Mouse (Mus musculus): ENCODE measurements around the gene Iqcf5.
"Not testable (repeated sequence)": the region's sequence is repeated elsewhere in the genome, so short reads cannot be mapped to it uniquely, and the experiment has no call there.

Gene Iqcf5

GRCm38 (mm10) chr9:106482578-106483115 is 31.7 kb upstream of the Iqcf5 start:
- DNase-seq = peak; percentile 3

- DNase-seq = no peak
Measured at GRCm38 (mm10) chr9:106483136-106483535, 31.2 kb upstream of the Iqcf5 start.

GRCm38 (mm10) chr9:106483606-106484005 is 30.8 kb upstream of the Iqcf5 start:
- peak; percentile 0 for DNase-seq

DNA sequence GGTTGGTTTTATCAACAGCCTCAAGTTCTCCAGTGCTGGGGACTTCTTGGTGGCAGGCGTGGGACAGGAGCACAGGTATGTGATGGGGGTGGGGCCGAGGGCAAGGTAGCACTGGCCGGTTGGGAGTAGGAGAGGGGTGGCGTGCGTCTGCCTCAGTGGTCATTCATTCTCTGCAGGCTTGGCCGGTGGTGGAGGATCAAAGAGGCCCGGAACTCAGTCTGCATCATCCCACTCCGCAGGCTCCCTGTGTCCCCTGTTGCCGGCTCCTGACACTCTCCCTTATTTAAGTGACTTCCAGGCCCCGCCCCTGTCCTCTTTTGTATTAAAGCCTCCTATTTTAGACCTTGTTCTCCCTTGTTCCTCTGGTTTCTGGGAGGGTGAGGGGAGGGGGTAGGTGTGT is 29.3 kb upstream of the Iqcf5 start:
- DNase-seq = no peak

GRCm38 (mm10) chr9:106487602-106488001 is 26.8 kb upstream of the Iqcf5 start:
- DNase-seq = not testable (repeated sequence)

DNA sequence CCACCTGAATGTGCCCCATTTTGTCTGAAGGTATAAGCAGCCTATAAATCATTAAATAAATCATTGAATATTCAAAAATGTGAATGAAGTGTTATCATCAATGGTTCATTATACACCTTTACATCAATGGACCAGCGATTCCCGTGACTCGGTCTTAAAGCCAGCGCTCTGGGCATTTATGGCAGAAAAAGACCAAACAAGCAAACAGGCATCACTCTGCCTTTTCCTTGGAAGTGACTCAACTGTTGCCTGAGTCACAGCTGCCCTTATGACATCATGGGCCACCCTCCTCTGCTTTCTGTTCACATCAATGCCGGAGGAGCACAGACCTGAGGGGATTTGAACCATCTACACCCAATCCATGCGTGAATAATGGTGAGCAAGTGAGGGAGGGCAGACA is 14.7 kb upstream of the Iqcf5 start, which contains the start of gene Iqcf1:
TSS of gene Iqcf1 (plus strand) at position 301 of the 400 bp plus-strand sequence.
- no peak for DNase-seq

DNA sequence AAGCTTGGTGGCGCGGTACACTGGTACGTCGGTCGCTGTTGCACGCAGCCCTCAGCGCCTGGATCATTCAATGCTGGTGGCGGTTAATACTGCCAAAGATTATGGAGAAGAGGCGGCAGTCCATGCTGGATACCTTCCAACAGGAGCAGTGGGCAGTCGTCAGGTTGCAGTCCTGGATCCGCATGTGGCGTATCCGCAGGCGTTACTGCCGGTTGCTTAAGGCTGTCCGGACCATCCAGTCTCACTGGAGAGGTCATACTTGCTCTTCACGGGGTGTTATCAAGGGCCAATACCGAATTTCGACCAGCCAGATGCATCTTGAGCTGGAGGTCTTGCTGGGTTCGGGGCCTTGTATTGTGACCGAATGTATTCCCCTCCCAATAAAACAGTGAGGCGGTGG is 12.5 kb upstream of the Iqcf5 start:
- no peak for DNase-seq

DNA sequence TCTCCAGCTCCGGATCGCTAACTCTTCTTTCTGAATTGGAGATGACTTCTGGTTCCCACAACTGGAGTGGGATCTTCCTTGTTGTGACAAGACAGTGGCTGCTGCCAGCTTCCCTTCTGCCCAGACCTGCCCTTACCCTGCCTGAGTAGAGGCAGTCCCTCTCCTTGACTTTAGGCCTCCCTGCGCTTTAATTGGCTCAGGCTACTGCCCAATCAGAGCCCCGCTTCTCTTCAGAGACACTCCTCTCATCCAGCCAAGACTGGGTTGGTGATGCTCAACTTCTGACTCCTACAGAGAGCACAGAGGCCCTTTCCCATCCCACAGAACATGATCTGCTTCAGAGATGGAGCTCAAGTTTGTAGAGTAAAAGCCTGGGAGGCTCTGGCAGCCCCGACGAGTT is 10.1 kb upstream of the Iqcf5 start:
- DNase-seq = no peak

- no peak for DNase-seq
Measured at GRCm38 (mm10) chr9:106509356-106509755, 5.0 kb upstream of the Iqcf5 start.

DNA sequence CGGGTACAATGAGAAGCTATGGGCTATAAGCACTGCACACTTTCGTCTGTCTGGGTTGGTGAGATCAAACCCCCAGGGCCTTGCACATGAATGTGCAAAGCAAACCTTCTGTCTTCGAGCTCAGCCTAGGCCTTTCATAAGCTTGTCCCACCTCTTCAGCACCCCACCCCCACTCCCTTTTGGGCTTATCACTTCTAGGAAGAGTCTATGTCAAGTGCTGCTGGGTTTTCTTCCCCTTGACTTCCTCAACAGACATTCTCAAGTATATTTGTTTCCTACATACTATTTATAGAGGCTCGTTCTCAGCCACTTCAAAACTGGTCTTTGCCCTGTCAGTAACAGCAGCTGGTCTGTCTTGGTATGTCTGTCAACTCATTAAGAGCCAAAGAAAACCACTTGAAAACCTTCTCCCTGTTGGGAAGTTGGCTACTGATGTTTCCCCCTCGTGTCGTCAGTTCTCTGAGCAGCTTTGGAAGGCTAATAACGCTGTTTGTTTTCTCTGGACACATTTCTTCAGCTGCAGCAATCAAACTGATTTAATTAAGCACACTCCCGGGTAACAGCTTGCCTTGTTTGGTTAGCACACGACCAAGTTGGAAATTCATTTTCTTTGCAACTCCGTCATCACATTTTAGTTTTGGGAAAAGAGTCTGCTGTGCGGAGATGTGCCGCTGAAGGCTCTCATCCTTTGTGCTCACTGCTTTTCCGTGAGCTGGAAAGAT is 1.5 kb upstream of the Iqcf5 start:
- DNase-seq = no peak

DNA sequence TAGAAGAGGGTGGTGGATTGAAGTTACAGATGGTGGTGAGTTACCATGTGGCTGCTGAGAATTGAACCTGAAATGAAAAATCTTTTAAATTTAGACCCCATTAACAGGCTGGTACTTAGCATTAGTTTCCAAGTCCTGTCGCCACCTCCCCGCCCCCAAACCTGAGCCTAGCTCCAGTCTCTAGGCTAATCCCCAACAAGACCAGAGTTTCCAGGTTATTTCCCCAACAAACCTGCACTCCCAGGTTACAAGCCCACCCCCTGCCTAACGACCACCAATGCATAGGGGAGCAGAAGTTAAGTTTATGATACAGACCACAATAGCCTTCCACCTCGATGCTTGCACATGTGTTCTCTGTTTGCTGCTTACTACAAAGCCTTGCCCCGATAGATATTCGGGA is 807 bp upstream of the Iqcf5 start:
- no peak for DNase-seq

- no peak for DNase-seq
Measured at GRCm38 (mm10) chr9:106519433-106519832, 5.1 kb downstream of the Iqcf5 start.

GRCm38 (mm10) chr9:106519909-106520308 is 5.5 kb downstream of the Iqcf5 start:
- no peak for DNase-seq

DNA sequence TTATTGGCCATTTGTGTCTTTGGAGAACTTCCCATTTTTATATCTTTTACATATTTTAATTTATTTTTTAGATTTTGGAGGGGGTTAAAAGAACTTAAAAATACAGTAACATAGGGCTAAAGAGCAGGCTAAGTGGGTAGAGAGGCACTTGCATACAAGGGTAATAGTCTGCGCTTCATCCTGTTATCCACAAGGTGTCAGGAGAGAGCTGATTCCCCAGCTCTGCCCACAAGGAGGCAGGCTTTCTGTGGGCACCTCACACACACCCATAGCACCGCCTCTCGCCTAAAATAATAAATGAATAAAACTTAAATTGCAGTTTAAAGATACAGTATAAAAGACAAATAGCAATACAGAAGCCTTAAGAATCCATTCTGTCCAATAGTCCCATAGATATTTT is 17.5 kb downstream of the Iqcf5 start:
- peak; percentile 21 for DNase-seq

DNA sequence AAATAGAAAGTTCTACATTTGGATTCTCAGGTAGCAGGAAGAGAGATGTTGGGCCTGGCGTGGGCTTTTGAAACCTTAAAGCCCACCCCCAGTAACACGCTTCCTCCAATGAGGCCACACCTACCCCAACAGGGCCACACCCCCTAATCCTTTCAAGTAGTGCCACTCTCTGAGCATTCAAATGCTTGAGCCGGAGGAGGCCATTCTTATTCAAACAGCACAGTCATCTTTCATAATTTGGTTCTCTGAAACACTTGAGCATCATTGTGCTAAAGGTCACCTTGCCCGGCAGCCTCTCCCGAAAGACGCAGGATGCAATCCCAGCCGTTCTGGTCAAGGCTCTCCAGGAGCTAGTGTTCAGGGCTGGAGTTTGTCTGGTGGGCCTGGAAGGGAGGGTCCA is 19.9 kb downstream of the Iqcf5 start:
- no peak for DNase-seq

DNA sequence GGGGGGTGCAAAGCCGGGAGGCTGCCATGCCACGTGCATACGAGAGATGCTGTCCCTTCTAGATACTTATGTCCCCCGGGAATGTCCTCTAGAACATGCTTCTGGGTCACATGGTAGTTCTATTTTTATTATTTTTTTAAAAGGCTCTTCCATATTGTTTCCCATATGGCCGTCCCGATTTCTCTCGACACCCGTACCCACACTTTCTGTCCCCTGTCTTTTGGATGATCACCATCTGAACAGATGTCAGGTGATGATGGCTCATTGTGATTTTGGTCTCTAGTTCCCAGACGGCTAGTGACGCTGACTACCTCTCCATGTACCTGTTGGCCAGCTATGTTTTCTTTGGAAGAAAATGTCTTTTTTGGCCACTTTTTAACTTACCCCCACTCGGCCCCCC is 20.6 kb downstream of the Iqcf5 start:
- no peak for DNase-seq

GRCm38 (mm10) chr9:106561531-106561930 is 47.2 kb downstream of the Iqcf5 start, which contains the start of gene Iqcf3:
Gene Iqcf3, minus strand, starts transcription at chr9:106561631.
- DNase-seq = no peak

- DNase-seq = no peak
Measured at GRCm38 (mm10) chr9:106562291-106562690, 47.9 kb downstream of the Iqcf5 start.

DNA sequence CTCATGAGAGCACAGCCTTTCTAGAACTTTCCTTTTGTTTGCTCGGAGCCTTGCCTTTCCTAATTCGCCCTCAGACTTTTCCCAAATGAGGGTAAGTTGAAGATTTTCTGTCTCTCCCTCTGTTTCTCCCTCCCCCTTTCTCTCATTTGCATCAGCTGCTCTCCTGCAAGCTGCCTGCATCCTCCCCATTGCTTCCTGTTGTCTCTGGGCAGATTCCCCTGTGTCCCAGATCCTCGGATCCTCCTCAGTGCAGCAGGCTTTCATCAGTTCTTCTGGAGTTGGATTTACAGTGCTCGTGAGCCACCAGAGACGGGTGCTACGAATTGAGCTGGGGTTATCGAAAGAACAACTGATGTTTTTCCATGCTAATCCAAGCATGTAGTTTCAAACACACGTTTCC is 49.7 kb downstream of the Iqcf5 start:
- DNase-seq = no peak
